Mouse (Mus musculus) liver, embryonic 14.5 days (tissue): Measurements from ENCODE around the gene Bri3.

Source experiments
- CTCF ChIP-seq: IDR thresholded peaks from 2 replicates; pipeline ENCODE4 v1.5.1; 2016; ENCODE audit warnings: antibody characterized with exemption, low read depth, control low read depth
- EP300 ChIP-seq: IDR thresholded peaks from 2 replicates; pipeline ENCODE4 v1.6.1; 2016; ENCODE audit warnings: antibody characterized with exemption, low read depth

DNA sequence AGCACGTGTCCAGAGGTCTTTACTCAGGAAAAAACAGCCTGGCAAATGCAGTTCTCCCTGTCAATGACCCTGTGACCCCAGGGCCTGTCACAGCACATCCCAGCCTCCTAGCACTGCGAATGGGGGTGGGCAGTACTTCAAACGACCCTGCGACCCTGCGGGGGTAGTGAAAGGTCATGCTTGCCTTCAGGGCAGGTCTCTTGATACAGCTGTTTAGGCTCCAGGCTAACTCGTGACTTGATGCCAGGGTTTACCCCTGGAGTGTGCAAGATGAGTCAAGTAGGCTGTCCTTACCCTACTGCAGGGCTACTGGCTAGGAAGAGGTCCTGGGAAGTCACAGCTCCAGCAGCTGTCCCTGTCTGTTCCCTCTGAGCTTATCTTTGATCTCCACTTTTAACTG is 126.7 kb downstream of the Bri3 start:
- TF ChIP-seq CTCF (no peak), EP300 (no peak)
